Mouse (Mus musculus): ENCODE data around the gene Rps13.

GRCm38 (mm10) chr7:116335133-116335532, 1.1 kb upstream of the Rps13 start:
- TF ChIP-seq CTCF (IDR thresholded peaks at IDR 0.05; ENCODE audit: low read depth, low read length) (no peak), POLR2A (IDR thresholded peaks at IDR 0.05; ENCODE audit: borderline replicate concordance, low read depth, low read length) (no peak)

All from bone marrow macrophage, adult 2 months (primary cell).